Mouse (Mus musculus) midbrain, embryonic 11.5 days (tissue): ENCODE measurements at regions not wholly inside any gene's neighbourhood (a gene's known extent, or its start where the extent isn't known, plus 50 kb on each side); places are given as distances from the start of the nearest gene placed in this dataset.

Experiments used
- ATAC-seq: fragments of 200-750 bp; cut with Nextera tagmentation; 2 replicates; pipeline ENCODE4 v1.8.0; 2017; ENCODE audit warnings: moderate TSS enrichment, moderate library complexity; ENCODE audit not compliant: low FRiP score
- DNase-seq: peaks from one replicate; pipeline ENCODE4 v3.0.0; 2015; ENCODE audit warnings: low spot score; ENCODE audit errors: missing footprints
- H3K27ac ChIP-seq: fragments of 300-500 bp; sonication (generic); 2 replicates; pipeline ENCODE4 v1.5.1; 2014; ENCODE audit warnings: low read depth, low read length
- H3K27me3 ChIP-seq: fragments of 300-500 bp; sonication (generic); 2 replicates; pipeline ENCODE4 v1.6.1; 2014; ENCODE audit warnings: mild to moderate bottlenecking, low read length, moderate library complexity, mixed read lengths; ENCODE audit not compliant: control insufficient read depth, insufficient read depth
- H3K36me3 ChIP-seq: fragments of 300-500 bp; sonication (generic); 2 replicates; pipeline ENCODE4 v1.6.1; 2014; ENCODE audit warnings: mild to moderate bottlenecking, low read length, moderate library complexity, mixed read lengths; ENCODE audit not compliant: control insufficient read depth, insufficient read depth
- H3K4me1 ChIP-seq: fragments of 300-500 bp; sonication (generic); 2 replicates; pipeline ENCODE4 v1.6.1; 2014; ENCODE audit warnings: low read length; ENCODE audit not compliant: control insufficient read depth, insufficient read depth
- H3K4me2 ChIP-seq: fragments of 300-500 bp; sonication (generic); 2 replicates; pipeline ENCODE4 v1.6.1; 2014; ENCODE audit warnings: mild to moderate bottlenecking, moderate library complexity
- H3K4me3 ChIP-seq: fragments of 300-500 bp; sonication (generic); 2 replicates; pipeline ENCODE4 v1.5.1; 2014; ENCODE audit warnings: low read depth, low read length
- H3K9ac ChIP-seq: fragments of 300-500 bp; sonication (generic); 2 replicates; pipeline ENCODE4 v1.6.1; 2014; ENCODE audit warnings: low read length
- H3K9me3 ChIP-seq: fragments of 300-500 bp; sonication (generic); 2 replicates; pipeline ENCODE4 v1.6.1; 2016; ENCODE audit warnings: low read length; ENCODE audit not compliant: control insufficient read depth
- WGBS: fragments of 180-500 bp; shearing (Covaris S2); extraction: QIAGEN DNeasy Blood & Tissue Kit; methylation state at CpG from one replicate; pipeline ENCODE4 v1.1.7; 2014; 5-methylcytosine and 5-hydroxymethylcytosine counted together

GRCm38 (mm10) chr6:140368354-140369069 is 55.3 kb upstream of the Plekha5 start:
- Histone ChIP-seq H3K9ac (no peak overlapping the region), H3K9me3 (no peaks in the 10 kb centered on the region), H3K27ac (no peak overlapping the region), H3K27me3 (no peaks in the 10 kb centered on the region), H3K4me2 (no peak overlapping the region), H3K4me1 (no peaks in the 10 kb centered on the region), H3K4me3 (no peak overlapping the region), H3K36me3 (no peaks in the 10 kb centered on the region)
- ATAC-seq (no peak), DNase-seq (no peak)
- WGBS, result 82% methylated on average over 8 of the region's 8 CpGs

GRCm38 (mm10) chr6:140367303-140367702 is 56.6 kb upstream of the Plekha5 start:
- 0 out of 2 replicates have a peak, but pooled peaks have one; percentile 46 for ATAC-seq

GRCm38 (mm10) chr6:140366791-140367190 is 57.1 kb upstream of the Plekha5 start:
- Histone ChIP-seq H3K4me1 (no peaks in the 10 kb centered on the region), H3K9me3 (no peaks in the 10 kb centered on the region), H3K27me3 (no peaks in the 10 kb centered on the region), H3K4me2 (no peak overlapping the region), H3K4me3 (no peak overlapping the region), H3K27ac (no peak overlapping the region), H3K9ac (no peak overlapping the region), H3K36me3 (no peaks in the 10 kb centered on the region)
- WGBS, result 60% methylated on average over 3 of the region's 3 CpGs
- DNase-seq (no peak), ATAC-seq (no peak)

More at GRCm38 (mm10) chr6:140367303-140367702, 56.6 kb upstream of the Plekha5 start:
- Histone ChIP-seq H3K27me3 (no peaks in the 10 kb centered on the region), H3K4me3 (no peak overlapping the region), H3K9ac (no peak overlapping the region), H3K36me3 (no peaks in the 10 kb centered on the region), H3K4me1 (no peaks in the 10 kb centered on the region), H3K27ac (no peak overlapping the region), H3K4me2 (no peak overlapping the region), H3K9me3 (no peaks in the 10 kb centered on the region)
- 90% methylated on average over 6 of the region's 6 CpGs for WGBS
- DNase-seq, result no peak

DNA sequence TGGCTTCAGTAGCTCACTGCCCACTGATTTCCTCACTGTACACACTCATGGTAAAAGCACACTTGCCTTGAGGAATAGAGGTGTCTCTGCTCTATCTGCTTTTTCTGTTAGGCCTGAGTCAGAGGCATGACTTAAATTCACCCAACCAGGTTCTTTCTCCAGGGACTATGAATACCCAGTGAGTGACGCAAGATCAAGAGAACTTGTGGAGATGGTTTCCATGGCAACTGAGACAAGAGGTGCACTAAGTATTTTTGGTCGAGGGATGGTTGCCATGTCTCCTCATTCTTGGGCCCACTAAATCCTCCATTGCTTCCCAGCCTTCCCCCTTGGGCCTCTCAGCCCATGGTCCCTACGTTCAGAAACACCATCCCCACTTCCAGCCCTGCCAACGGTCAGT is 62.9 kb upstream of the Plekha5 start:
- H3K9me3 ChIP-seq, result no peaks in the 10 kb centered on the region
- no peaks in the 10 kb centered on the region for H3K4me1 ChIP-seq
- no peaks in the 10 kb centered on the region for H3K27me3 ChIP-seq
- 58% methylated on average over 4 of the region's 4 CpGs for WGBS
- H3K4me2 ChIP-seq, result no peak overlapping the region
- ATAC-seq, result no peak
- H3K4me3 ChIP-seq, result no peak overlapping the region
- no peaks in the 10 kb centered on the region for H3K36me3 ChIP-seq
- DNase-seq, result peak; percentile 73
- no peak overlapping the region for H3K27ac ChIP-seq
- no peak overlapping the region for H3K9ac ChIP-seq

- H3K9me3 ChIP-seq, result no peaks in the 10 kb centered on the region
- no peak for ATAC-seq
- 74% methylated on average over 2 of the region's 2 CpGs for WGBS
Measured at GRCm38 (mm10) chr6:140357901-140358300, 66.0 kb upstream of the Plekha5 start.

GRCm38 (mm10) chr6:140357300-140357699 is 66.6 kb upstream of the Plekha5 start:
- no peaks in the 10 kb centered on the region for H3K27me3 ChIP-seq
- no peak overlapping the region for H3K27ac ChIP-seq
- H3K36me3 ChIP-seq, result no peaks in the 10 kb centered on the region
- no peak overlapping the region for H3K4me3 ChIP-seq
- H3K9ac ChIP-seq, result no peak overlapping the region
- H3K4me2 ChIP-seq, result no peak overlapping the region
- 87% methylated on average over 8 of the region's 8 CpGs for WGBS
- DNase-seq, result no peak
- ATAC-seq, result no peak
- H3K9me3 ChIP-seq, result no peaks in the 10 kb centered on the region
- H3K4me1 ChIP-seq, result no peaks in the 10 kb centered on the region

More at GRCm38 (mm10) chr6:140357901-140358300, 66.0 kb upstream of the Plekha5 start:
- peak; percentile 26 for DNase-seq
- Histone ChIP-seq H3K36me3 (no peaks in the 10 kb centered on the region), H3K9ac (no peak overlapping the region), H3K27ac (no peak overlapping the region), H3K27me3 (no peaks in the 10 kb centered on the region), H3K4me1 (no peaks in the 10 kb centered on the region), H3K4me3 (no peak overlapping the region), H3K4me2 (no peak overlapping the region)

GRCm38 (mm10) chr6:140354082-140354481 is 69.8 kb upstream of the Plekha5 start:
- Histone ChIP-seq H3K36me3 (no peaks in the 10 kb centered on the region), H3K27ac (no peak overlapping the region), H3K4me3 (no peak overlapping the region), H3K9me3 (no peaks in the 10 kb centered on the region), H3K4me2 (no peak overlapping the region), H3K4me1 (peaks cover 6% of the 10 kb centered on the region; the same call in 1 of the 2 replicates), H3K9ac (no peak overlapping the region), H3K27me3 (no peaks in the 10 kb centered on the region)
- DNase-seq, result no peak
- WGBS, result 87% methylated on average over 6 of the region's 6 CpGs
- no peak for ATAC-seq

GRCm38 (mm10) chr6:140353610-140354009 is 70.2 kb upstream of the Plekha5 start:
- Histone ChIP-seq H3K4me2 (no peak overlapping the region), H3K9ac (no peak overlapping the region), H3K36me3 (no peaks in the 10 kb centered on the region), H3K27ac (no peak overlapping the region), H3K4me3 (no peak overlapping the region), H3K27me3 (no peaks in the 10 kb centered on the region), H3K9me3 (no peaks in the 10 kb centered on the region), H3K4me1 (peaks cover 6% of the 10 kb centered on the region; the same call in 1 of the 2 replicates)
- DNase-seq (no peak), ATAC-seq (no peak)
- 85% methylated on average over 6 of the region's 6 CpGs for WGBS

- no peak for DNase-seq
- 40% methylated on average over 4 of the region's 6 CpGs for WGBS
Measured at GRCm38 (mm10) chr6:140351365-140352095, 72.3 kb upstream of the Plekha5 start.

More at GRCm38 (mm10) chr6:140351365-140352095, 72.3 kb upstream of the Plekha5 start:
- H3K4me1 ChIP-seq, result peaks cover 6% of the 10 kb centered on the region; the same call in 1 of the 2 replicates
- peak; percentile 53; the same call in 1 of the 2 replicates for ATAC-seq
- H3K27me3 ChIP-seq, result no peaks in the 10 kb centered on the region
- H3K4me3 ChIP-seq, result no peak overlapping the region
- H3K9me3 ChIP-seq, result no peaks in the 10 kb centered on the region
- H3K36me3 ChIP-seq, result no peaks in the 10 kb centered on the region
- H3K27ac ChIP-seq, result no peak overlapping the region
- H3K9ac ChIP-seq, result no peak overlapping the region
- no peak overlapping the region for H3K4me2 ChIP-seq
